ENCODE assay signal across 8 mouse cellular contexts in the genomic region with DNA sequence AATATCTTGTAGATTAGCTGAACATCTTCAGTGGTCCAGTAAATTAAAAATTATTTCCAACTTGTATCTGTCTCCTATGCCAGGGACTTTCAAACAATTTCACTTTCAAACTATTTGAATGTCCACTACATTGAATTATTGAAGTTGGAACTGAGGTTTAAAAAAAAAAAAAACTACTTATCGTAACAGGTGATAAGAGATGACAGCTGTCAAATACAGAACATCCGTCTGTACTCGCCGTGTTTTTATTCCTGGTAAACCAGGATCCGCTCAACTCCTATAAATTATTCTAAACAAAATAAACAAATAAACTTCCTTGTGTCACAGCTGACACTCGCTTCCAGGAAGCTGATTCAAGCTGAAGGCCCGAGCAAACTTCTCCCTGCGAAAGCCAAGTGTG. TPM values are rescaled to one million over a fixed set of nuclear protein-coding genes. Genes with fewer than 3 reads are reported as not detected.
DNase-seq lines count a peak whose midpoint lies in the region; ATAC-seq and TF ChIP-seq lines count a peak whose summit lies in the region.

No protein-coding gene starts in this region.

- peak overlapping the region; percentile 83; the same call in 1 of the 2 replicates for H3K27ac ChIP-seq in lung, embryonic 15.5 days
- H3K27ac ChIP-seq in embryonic fibroblast, embryonic 13.5 days (ENCODE audit: insufficient read depth, low read length): no peak overlapping the region
- peak overlapping the region; percentile 92 for H3K27ac ChIP-seq in limb, embryonic 10.5 days
- peak overlapping the region; percentile 74; the same call in 1 of the 2 replicates for H3K27ac ChIP-seq in neural tube, embryonic 15.5 days (replicated peaks)

- WGBS in lung, embryonic 15.5 days: 2% methylated on average over 8 of the region's 8 CpGs
- WGBS in limb, embryonic 10.5 days: 14% methylated on average over 8 of the region's 8 CpGs
- WGBS in neural tube, embryonic 15.5 days: 13% methylated on average over 8 of the region's 8 CpGs

- ATAC-seq in lung, embryonic 15.5 days (ENCODE audit: borderline replicate concordance, extremely low read depth, low FRiP score, low TSS enrichment): no peak
- no peak for ATAC-seq in neural tube, embryonic 15.5 days (ENCODE audit: low FRiP score)
- no peak for ATAC-seq in erythroid progenitor cell, adult 5-6 weeks (replicated peaks; ENCODE audit: low FRiP score, poor library complexity, severe bottlenecking)

- peak overlapping the region; percentile 91 for H3K9ac ChIP-seq in lung, embryonic 15.5 days
- H3K9ac ChIP-seq in neural tube, embryonic 15.5 days (replicated peaks): peak overlapping the region; percentile 70

- H3K4me2 ChIP-seq in lung, embryonic 15.5 days: peak overlapping the region; percentile 67
- peak overlapping the region; percentile 76 for H3K4me2 ChIP-seq in neural tube, embryonic 15.5 days

- H3K4me3 ChIP-seq in lung, embryonic 15.5 days: peak overlapping the region; percentile 92
- peak overlapping the region; percentile 82 for H3K4me3 ChIP-seq in embryonic fibroblast, embryonic 13.5 days (ENCODE audit: insufficient read depth, low read length)
- H3K4me3 ChIP-seq in limb, embryonic 10.5 days: peak overlapping the region; percentile 84
- H3K4me3 ChIP-seq in neural tube, embryonic 15.5 days (replicated peaks): peak overlapping the region; percentile 97

- H3K9me3 ChIP-seq in lung, embryonic 15.5 days: no peaks in the 10 kb centered on the region
- H3K9me3 ChIP-seq in limb, embryonic 10.5 days (replicated peaks): no peaks in the 10 kb centered on the region
- H3K9me3 ChIP-seq in neural tube, embryonic 15.5 days (replicated peaks): no peaks in the 10 kb centered on the region

- TF ChIP-seq POLR2A in embryonic fibroblast, embryonic 13.5 days (IDR thresholded peaks at IDR 0.05; ENCODE audit: low read depth, low read length): no peak

- H3K27me3 ChIP-seq in lung, embryonic 15.5 days: no peaks in the 10 kb centered on the region
- H3K27me3 ChIP-seq in limb, embryonic 10.5 days (ENCODE audit: low read depth, poor library complexity, severe bottlenecking): no peaks in the 10 kb centered on the region
- no peaks in the 10 kb centered on the region for H3K27me3 ChIP-seq in neural tube, embryonic 15.5 days (replicated peaks)

- no peaks in the 10 kb centered on the region for H3K36me3 ChIP-seq in lung, embryonic 15.5 days
- H3K36me3 ChIP-seq in limb, embryonic 10.5 days: peaks cover 29% of the 10 kb centered on the region
- H3K36me3 ChIP-seq in neural tube, embryonic 15.5 days: no peaks in the 10 kb centered on the region

- no peak for TF ChIP-seq CTCF in embryonic fibroblast, embryonic 13.5 days (IDR thresholded peaks at IDR 0.05; ENCODE audit: borderline replicate concordance, insufficient read depth, low read length)

- H3K4me1 ChIP-seq in lung, embryonic 15.5 days: peaks cover 17% of the 10 kb centered on the region
- peaks cover 6% of the 10 kb centered on the region; the same call in 1 of the 2 replicates for H3K4me1 ChIP-seq in embryonic fibroblast, embryonic 13.5 days (ENCODE audit: control insufficient read depth, insufficient read depth, low read length)
- peaks cover 12% of the 10 kb centered on the region for H3K4me1 ChIP-seq in limb, embryonic 10.5 days
- H3K4me1 ChIP-seq in neural tube, embryonic 15.5 days: peaks cover 18% of the 10 kb centered on the region

- intact Hi-C loops in left cerebral cortex, postnatal 14 days (cut with DNase I): loop anchor here (5.0 kb wide), 1 partner anchor 58 kb away; a partner anchor contains a TSS

- no peak for DNase-seq in lung, postnatal 10 days
- DNase-seq in limb, embryonic 10.5 days (ENCODE audit: low spot score): no peak
- DNase-seq in spleen, postnatal 36 days (ENCODE audit: low spot score in 2 of 2): no peak
- DNase-seq in left cerebral cortex, postnatal 14 days (ENCODE audit: low spot score in 2 of 2): no peak

RNA-seq across cellular contexts. Expression of a gene that starts 0.7 kb away (rescaled TPM):
- 80.3 and 84.4 TPM in 2 replicates for polyA plus RNA-seq in lung, embryonic 15.5 days (2015; fragmentation: Nextera tagmentation; extraction: Ambion mirVana)
- 50.8 and 63.8 TPM in 2 replicates for polyA plus RNA-seq in embryonic fibroblast, embryonic 13.5 days (2011; ENCODE audit: insufficient read length, low read depth, missing spikeins)
- 90.3 and 103 TPM in 2 replicates for polyA plus RNA-seq in limb, embryonic 10.5 days (2016; fragmentation: Nextera tagmentation; extraction: Ambion mirVana)
- polyA plus RNA-seq in neural tube, embryonic 15.5 days (2015; fragmentation: Nextera tagmentation; extraction: Ambion mirVana): 28.9 and 41.9 TPM in 2 replicates
- total RNA-seq in left cerebral cortex, postnatal 14 days (2021): 10 to 100 TPM; 27.0 to 29.6 TPM
- 43.2 and 56.2 TPM in 2 replicates for total RNA-seq in erythroid progenitor cell, adult 5-6 weeks (2015; ENCODE audit: low replicate concordance)
- total RNA-seq in erythroid progenitor cell, adult 5-6 weeks (2017; ENCODE audit: low replicate concordance): 43.8 and 79.5 TPM in 2 replicates

RNA-seq across cellular contexts. Expression of a gene that starts 13.3 kb away (rescaled TPM):
- 0.08 TPM in 1 of 2 replicates, not detected in the other for polyA plus RNA-seq in lung, embryonic 15.5 days (2015; fragmentation: Nextera tagmentation; extraction: Ambion mirVana)
- polyA plus RNA-seq in embryonic fibroblast, embryonic 13.5 days (2011; ENCODE audit: insufficient read length, low read depth, missing spikeins): not detected in 2 replicates
- polyA plus RNA-seq in limb, embryonic 10.5 days (2016; fragmentation: Nextera tagmentation; extraction: Ambion mirVana): 0.08 TPM in 1 of 2 replicates, not detected in the other
- polyA plus RNA-seq in neural tube, embryonic 15.5 days (2015; fragmentation: Nextera tagmentation; extraction: Ambion mirVana): 0.15 TPM in 1 of 2 replicates, not detected in the other
- total RNA-seq in left cerebral cortex, postnatal 14 days (2021): under 1 TPM; 0.29 to 0.47 TPM
- total RNA-seq in erythroid progenitor cell, adult 5-6 weeks (2015; ENCODE audit: low replicate concordance): not detected in 2 replicates
- not detected in 2 replicates for total RNA-seq in erythroid progenitor cell, adult 5-6 weeks (2017; ENCODE audit: low replicate concordance)

RNA-seq across cellular contexts. Expression of a gene that starts 56.5 kb away (rescaled TPM):
- 991 and 1,022 TPM in 2 replicates for polyA plus RNA-seq in lung, embryonic 15.5 days (2015; fragmentation: Nextera tagmentation; extraction: Ambion mirVana)
- 888 and 993 TPM in 2 replicates for polyA plus RNA-seq in embryonic fibroblast, embryonic 13.5 days (2011; ENCODE audit: insufficient read length, low read depth, missing spikeins)
- polyA plus RNA-seq in limb, embryonic 10.5 days (2016; fragmentation: Nextera tagmentation; extraction: Ambion mirVana): 991 and 1,125 TPM in 2 replicates
- polyA plus RNA-seq in neural tube, embryonic 15.5 days (2015; fragmentation: Nextera tagmentation; extraction: Ambion mirVana): 545 and 687 TPM in 2 replicates
- total RNA-seq in left cerebral cortex, postnatal 14 days (2021): 100 to 1,000 TPM; 562 to 565 TPM
- total RNA-seq in erythroid progenitor cell, adult 5-6 weeks (2015; ENCODE audit: low replicate concordance): 812 and 916 TPM in 2 replicates
- 392 and 459 TPM in 2 replicates for total RNA-seq in erythroid progenitor cell, adult 5-6 weeks (2017; ENCODE audit: low replicate concordance)

RNA-seq across cellular contexts. Expression of a gene that starts 56.5 kb away (rescaled TPM):
- polyA plus RNA-seq in lung, embryonic 15.5 days (2015; fragmentation: Nextera tagmentation; extraction: Ambion mirVana): 55.5 and 57.2 TPM in 2 replicates
- 34.4 and 47.6 TPM in 2 replicates for polyA plus RNA-seq in embryonic fibroblast, embryonic 13.5 days (2011; ENCODE audit: insufficient read length, low read depth, missing spikeins)
- 71.3 and 75.6 TPM in 2 replicates for polyA plus RNA-seq in limb, embryonic 10.5 days (2016; fragmentation: Nextera tagmentation; extraction: Ambion mirVana)
- polyA plus RNA-seq in neural tube, embryonic 15.5 days (2015; fragmentation: Nextera tagmentation; extraction: Ambion mirVana): 61.1 and 63.4 TPM in 2 replicates
- total RNA-seq in left cerebral cortex, postnatal 14 days (2021): 10 to 100 TPM; 35.4 to 36.1 TPM
- total RNA-seq in erythroid progenitor cell, adult 5-6 weeks (2015; ENCODE audit: low replicate concordance): 30.6 and 33.1 TPM in 2 replicates
- 37.1 and 54.7 TPM in 2 replicates for total RNA-seq in erythroid progenitor cell, adult 5-6 weeks (2017; ENCODE audit: low replicate concordance)
